Mouse (Mus musculus) heart, postnatal 0 days (tissue): Measurements from ENCODE around the gene Socs3. TPM values are rescaled to one million over a fixed set of nuclear protein-coding genes. Genes with fewer than 3 reads are reported as not detected.

Experiments used
- ATAC-seq: fragments of 200-750 bp; cut with Nextera tagmentation; 2 replicates; pipeline ENCODE4 v1.8.0; 2017; ENCODE audit warnings: low read depth, moderate number of reproducible peaks, moderate library complexity; ENCODE audit not compliant: insufficient read depth
- DNase-seq: peaks from one replicate; pipeline ENCODE4 v3.0.0-alpha.2; 2016; ENCODE audit warnings: low spot score
- H3K27ac ChIP-seq: fragments of 300-500 bp; sonication (generic); 2 replicates; pipeline ENCODE4 v1.5.1; 2014; ENCODE audit warnings: low read depth, mild to moderate bottlenecking
- H3K27me3 ChIP-seq: fragments of 300-500 bp; sonication (generic); 2 replicates; pipeline ENCODE4 v1.6.1; 2014; ENCODE audit warnings: low read length, mixed read lengths; ENCODE audit not compliant: control insufficient read depth, insufficient read depth
- H3K36me3 ChIP-seq: fragments of 300-500 bp; sonication (generic); replicated peaks from 2 replicates; pipeline ENCODE4 v1.6.1; 2014; ENCODE audit warnings: low read length, mixed read lengths; ENCODE audit not compliant: control insufficient read depth, insufficient read depth
- H3K4me1 ChIP-seq: fragments of 300-500 bp; sonication (generic); 2 replicates; pipeline ENCODE4 v1.6.1; 2014; ENCODE audit warnings: antibody characterized with exemption; ENCODE audit not compliant: control insufficient read depth, insufficient read depth
- H3K4me2 ChIP-seq: fragments of 300-500 bp; sonication (generic); 2 replicates; pipeline ENCODE4 v1.6.1; 2014; ENCODE audit warnings: low read depth, mild to moderate bottlenecking, low read length, moderate library complexity
- H3K4me3 ChIP-seq: fragments of 300-500 bp; sonication (generic); 2 replicates; pipeline ENCODE4 v1.5.1; 2014; ENCODE audit warnings: low read depth, low read length
- H3K9ac ChIP-seq: fragments of 300-500 bp; sonication (generic); replicated peaks from 2 replicates; pipeline ENCODE4 v1.6.1; 2014; ENCODE audit warnings: low read depth, low read length, mixed read lengths
- H3K9me3 ChIP-seq: fragments of 300-500 bp; sonication (generic); replicated peaks from 2 replicates; pipeline ENCODE4 v1.6.1; 2016; ENCODE audit warnings: low read length; ENCODE audit not compliant: control insufficient read depth
- CTCF ChIP-seq: IDR thresholded peaks from 2 replicates; pipeline ENCODE4 v1.5.1; 2016; ENCODE audit warnings: antibody characterized with exemption, control low read depth, low read depth
- EP300 ChIP-seq: IDR thresholded peaks from 2 replicates; pipeline ENCODE4 v1.6.1; 2016; ENCODE audit warnings: antibody characterized with exemption, low read depth
- WGBS: fragments of 180-500 bp; shearing (Covaris S2); extraction: QIAGEN DNeasy Blood & Tissue Kit; methylation state at CpG from one replicate; pipeline ENCODE4 v1.1.7; 2014; 5-methylcytosine and 5-hydroxymethylcytosine counted together
- polyA plus RNA-seq: library from polyadenylated mRNA; unstranded; fragments of >200 nt; fragmentation: Nextera tagmentation; extraction: Ambion mirVana; gene quantifications from 2 replicates; pipeline ENCODE4 v1.2.1, GENCODE M21; 2015
- total RNA-seq: library from RNA; depleted of rRNA; stranded (reverse); fragments of >200 nt; gene quantifications from 2 replicates; pipeline ENCODE4 v1.2.3, GENCODE M21; 2014; ENCODE audit warnings: low replicate concordance

The Socs3 gene
- total and polyA plus RNA-seq, 2 experiments from 2014 or later = 4.0 to 5.7 TPM

DNA sequence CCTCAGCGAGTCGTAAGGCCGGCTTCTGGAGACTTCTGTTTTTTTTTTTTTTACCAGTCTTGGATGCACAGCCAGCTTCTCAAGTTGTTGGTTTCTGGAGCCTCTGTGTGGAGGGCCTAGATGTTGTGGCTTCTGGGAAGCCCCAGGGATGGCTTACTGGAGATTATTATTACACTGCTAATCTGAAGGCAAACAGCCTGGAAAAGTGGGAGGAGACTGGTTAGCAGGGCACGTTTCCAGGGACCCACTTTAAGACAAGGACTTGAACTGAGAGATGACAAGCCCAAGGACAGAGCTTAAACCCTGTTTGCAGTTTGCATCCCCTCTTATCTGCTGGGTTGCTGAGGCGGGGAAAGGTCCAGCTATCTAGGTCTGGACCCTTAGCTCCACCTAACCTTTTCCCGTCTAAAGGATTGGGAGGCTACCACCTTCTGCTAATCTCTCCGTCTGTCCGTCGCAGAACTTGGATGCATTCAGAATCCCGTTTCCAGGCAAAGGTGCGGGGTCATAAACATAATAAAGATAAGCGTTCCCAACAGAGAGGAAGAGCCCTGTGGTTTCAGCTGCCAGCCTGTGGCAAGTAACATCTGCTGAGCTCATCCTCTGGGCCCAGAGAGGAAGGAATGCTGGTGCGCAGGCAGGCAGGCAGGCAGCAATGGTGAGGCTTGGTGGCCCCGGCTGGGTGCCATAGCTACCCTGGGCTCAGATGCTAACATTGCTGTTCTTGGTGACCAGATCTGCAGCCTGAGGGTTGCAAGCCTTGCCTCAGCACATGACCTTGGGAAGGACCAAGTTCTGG lies 4.7 kb upstream of the Socs3 start:
- H3K27me3 ChIP-seq = no peaks in the 10 kb centered on the region
- H3K27ac ChIP-seq = peak overlapping the region; percentile 11; the same call in 1 of the 2 replicates
- no peak overlapping the region for H3K4me2 ChIP-seq
- DNase-seq (no peak), ATAC-seq (no peak)
- WGBS = 21% methylated on average over 14 of the region's 14 CpGs
- peaks cover 21% of the 10 kb centered on the region for H3K4me1 ChIP-seq
- no peaks in the 10 kb centered on the region for H3K9me3 ChIP-seq
- no peak overlapping the region for H3K4me3 ChIP-seq
- TF ChIP-seq CTCF (no peak), EP300 (no peak)
- H3K36me3 ChIP-seq = no peaks in the 10 kb centered on the region
- H3K9ac ChIP-seq = no peak overlapping the region

DNA sequence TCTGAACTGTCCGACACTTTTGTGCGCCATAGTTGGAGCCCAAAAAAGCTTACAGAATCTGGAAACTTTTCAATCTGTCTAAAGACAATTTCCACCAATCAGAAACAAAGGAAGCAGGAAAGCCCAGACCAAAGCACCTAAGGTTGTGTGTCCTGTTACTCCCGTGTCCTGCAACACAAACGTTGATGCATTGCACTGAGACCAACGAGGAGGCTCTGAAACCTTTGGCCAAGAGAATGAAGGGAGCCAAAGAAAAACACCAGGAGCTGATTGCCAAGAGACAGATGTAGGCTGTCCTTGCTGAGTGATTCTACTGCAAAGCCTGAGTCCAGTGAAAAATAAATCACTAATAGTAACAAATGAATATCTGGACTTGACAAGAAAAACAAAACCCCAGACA lies 3.7 kb upstream of the Socs3 start:
- no peak for TF ChIP-seq CTCF
- no peak for TF ChIP-seq EP300
- Histone ChIP-seq H3K9me3 (no peaks in the 10 kb centered on the region), H3K27ac (no peak overlapping the region), H3K9ac (no peak overlapping the region), H3K27me3 (no peaks in the 10 kb centered on the region), H3K36me3 (no peaks in the 10 kb centered on the region), H3K4me1 (peaks cover 21% of the 10 kb centered on the region), H3K4me2 (no peak overlapping the region), H3K4me3 (no peak overlapping the region)
- no peak for DNase-seq
- ATAC-seq = no peak
- WGBS = 41% methylated on average over 5 of the region's 5 CpGs

DNA sequence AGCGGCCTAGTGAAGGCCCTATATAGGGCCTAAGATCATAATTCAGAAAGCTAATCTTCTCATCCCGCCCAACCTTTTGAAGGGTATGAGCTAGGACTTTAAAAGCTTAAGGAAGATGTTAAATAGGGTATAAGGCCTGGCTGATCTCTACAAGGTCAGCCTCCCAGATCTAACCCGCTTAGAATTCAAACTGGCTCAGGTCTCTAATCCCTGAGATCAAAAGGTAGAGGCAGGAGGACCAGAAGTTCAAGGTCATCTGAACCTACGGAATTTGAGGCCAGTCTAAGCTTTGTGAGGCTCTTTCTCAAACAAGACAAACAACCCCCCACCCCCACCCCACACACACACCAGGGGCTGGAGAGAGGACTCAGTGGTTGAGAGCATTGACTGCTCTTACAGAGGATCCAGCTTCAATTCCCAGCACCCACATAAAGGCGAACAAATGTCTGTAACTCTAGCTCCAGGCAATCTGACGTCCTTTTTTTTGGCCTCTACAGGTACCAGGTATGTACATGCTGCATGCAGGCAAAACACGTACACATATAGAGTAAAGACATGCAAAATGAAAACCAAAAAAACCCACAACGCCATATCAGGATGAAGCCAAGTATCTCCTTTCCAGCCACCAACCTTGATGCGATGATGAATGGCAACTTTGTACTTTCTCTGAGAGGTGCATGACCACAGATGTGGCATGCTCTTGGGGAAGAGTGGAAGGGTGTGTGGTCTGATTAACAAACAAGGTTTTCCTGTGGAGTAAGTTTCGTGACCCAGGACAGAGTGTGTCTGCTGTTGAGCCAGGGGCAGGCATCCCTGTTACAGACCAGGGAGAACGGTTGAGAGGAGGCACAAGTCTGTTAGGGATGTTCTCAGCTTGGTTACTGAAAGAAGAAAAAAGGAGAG lies 3.1 kb upstream of the Socs3 start:
- Histone ChIP-seq H3K4me1 (peaks cover 27% of the 10 kb centered on the region), H3K4me2 (no peak overlapping the region), H3K9me3 (no peaks in the 10 kb centered on the region), H3K4me3 (no peak overlapping the region), H3K36me3 (no peaks in the 10 kb centered on the region), H3K27me3 (peaks cover 1% of the 10 kb centered on the region; the same call in 1 of the 2 replicates), H3K9ac (no peak overlapping the region), H3K27ac (no peak overlapping the region)
- ATAC-seq = no peak
- TF ChIP-seq EP300 (no peak), CTCF (no peak)
- DNase-seq = no peak
- 88% methylated on average over 11 of the region's 11 CpGs for WGBS

DNA sequence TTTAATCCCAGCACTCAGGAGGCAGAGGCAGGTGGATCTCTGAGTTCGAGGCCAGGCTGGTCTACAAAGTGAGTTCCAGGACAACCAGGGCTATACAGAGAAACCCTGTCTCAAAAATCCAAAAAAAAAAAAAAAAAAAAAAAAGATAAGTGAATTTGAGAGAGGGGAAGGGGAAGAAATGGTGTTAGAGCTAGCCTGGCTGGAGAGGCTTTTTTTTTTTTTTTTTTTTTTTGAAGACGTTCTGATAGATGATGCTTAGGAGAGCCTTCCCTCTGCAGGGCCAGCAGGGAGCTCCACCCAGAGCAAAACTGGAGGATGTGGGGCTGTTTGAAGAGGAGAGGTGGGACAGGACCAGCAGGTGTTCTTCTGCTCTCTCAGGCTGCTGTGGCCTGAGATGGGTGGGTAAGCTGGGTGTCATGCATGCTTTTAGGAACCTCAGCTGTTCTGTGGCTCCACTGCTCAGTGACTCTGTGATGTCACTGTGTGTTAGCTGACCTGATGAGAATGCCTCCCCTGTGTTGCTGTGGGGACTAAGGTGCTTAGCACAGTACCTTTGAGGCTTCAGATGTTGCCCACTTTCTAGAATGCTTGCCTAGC lies 1.9 kb upstream of the Socs3 start:
- 50% methylated on average over 2 of the region's 2 CpGs for WGBS
- Histone ChIP-seq H3K9me3 (no peaks in the 10 kb centered on the region), H3K27ac (no peak overlapping the region), H3K4me3 (no peak overlapping the region), H3K36me3 (0 out of 2 replicates have a peak, but pooled peaks cover 4% of the 10 kb centered on the region), H3K9ac (no peak overlapping the region), H3K27me3 (peaks cover 12% of the 10 kb centered on the region), H3K4me1 (peaks cover 34% of the 10 kb centered on the region), H3K4me2 (no peak overlapping the region)
- TF ChIP-seq CTCF (no peak), EP300 (no peak)
- no peak for DNase-seq
- ATAC-seq = no peak

DNA sequence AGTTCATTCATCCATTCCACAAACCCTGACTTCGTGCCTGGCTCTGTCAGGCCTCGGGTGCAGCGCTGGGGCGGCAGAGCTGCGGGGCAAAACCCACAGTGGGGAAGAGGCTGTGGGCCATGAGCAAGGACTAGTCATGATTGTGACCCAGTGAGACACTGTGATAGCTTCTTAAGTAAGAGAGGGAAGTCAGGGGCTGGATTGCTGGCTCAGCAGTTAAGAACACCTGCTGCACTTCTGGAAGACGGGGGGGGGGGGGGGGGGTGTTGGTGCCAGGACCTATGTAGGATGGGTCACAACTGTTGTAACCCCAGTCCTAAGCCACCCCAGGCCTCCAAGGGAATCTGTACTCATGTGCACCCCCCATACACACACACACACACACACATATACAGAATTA lies 1.3 kb upstream of the Socs3 start:
- H3K4me1 ChIP-seq = peaks cover 32% of the 10 kb centered on the region
- WGBS = 82% methylated on average over 6 of the region's 6 CpGs
- H3K9ac ChIP-seq = no peak overlapping the region
- no peak for ATAC-seq
- no peaks in the 10 kb centered on the region for H3K9me3 ChIP-seq
- no peak overlapping the region for H3K4me3 ChIP-seq
- peaks cover 17% of the 10 kb centered on the region for H3K27me3 ChIP-seq
- 0 out of 2 replicates have a peak, but pooled peaks cover 6% of the 10 kb centered on the region for H3K36me3 ChIP-seq
- TF ChIP-seq EP300 = no peak
- no peak for TF ChIP-seq CTCF
- no peak overlapping the region for H3K4me2 ChIP-seq
- no peak for DNase-seq
- no peak overlapping the region for H3K27ac ChIP-seq
